Mouse (Mus musculus): Measurements from ENCODE around the gene Inpp5f. TPM values are rescaled to one million over a fixed set of nuclear protein-coding genes. Genes with fewer than 3 reads are reported as not detected.
A peak's percentile ranks its signal among the peaks of the same experiment; 100 is the strongest.
"Not testable (repeated sequence)": the region's sequence is repeated elsewhere in the genome, so short reads cannot be mapped to it uniquely, and the experiment has no call there.

Inpp5f gene
- total RNA-seq, 1 experiment from 2014 or later, result 28.8 TPM

GRCm38 (mm10) chr7:128667788-128668187, 56.7 kb downstream of the Inpp5f start:
- DNase-seq, result no peak

- DNase-seq, result no peak
These were observed 57.7 kb downstream of the Inpp5f start for GRCm38 (mm10) chr7:128668831-128669230.

GRCm38 (mm10) chr7:128671952-128672351, 60.8 kb downstream of the Inpp5f start:
- DNase-seq, result peak; percentile 8

GRCm38 (mm10) chr7:128672408-128673010, 61.4 kb downstream of the Inpp5f start:
- peak; percentile 57 for DNase-seq

GRCm38 (mm10) chr7:128678546-128678945, 67.4 kb downstream of the Inpp5f start:
- DNase-seq, result no peak

- peak; percentile 70 for DNase-seq
These were observed 76.9 kb downstream of the Inpp5f start for GRCm38 (mm10) chr7:128687821-128688564.

- DNase-seq, result no peak
These were observed 78.2 kb downstream of the Inpp5f start for GRCm38 (mm10) chr7:128689347-128689746.

GRCm38 (mm10) chr7:128690070-128690469, 78.9 kb downstream of the Inpp5f start:
- peak; percentile 88 for DNase-seq

- no peak for DNase-seq
These were observed 79.7 kb downstream of the Inpp5f start for GRCm38 (mm10) chr7:128690796-128691195.

- DNase-seq, result no peak
These were observed 81.0 kb downstream of the Inpp5f start for GRCm38 (mm10) chr7:128692163-128692562.

- DNase-seq, result no peak
These were observed 83.7 kb downstream of the Inpp5f start for GRCm38 (mm10) chr7:128694848-128695247.

- DNase-seq, result not testable (repeated sequence)
These were observed 88.8 kb downstream of the Inpp5f start for GRCm38 (mm10) chr7:128699959-128700358.

- peak; percentile 61 for DNase-seq
These were observed 94.6 kb downstream of the Inpp5f start for GRCm38 (mm10) chr7:128705735-128706134.

GRCm38 (mm10) chr7:128717991-128718390, 106.9 kb downstream of the Inpp5f start:
- DNase-seq, result no peak

- peak; percentile 26 for DNase-seq
These were observed 113.6 kb downstream of the Inpp5f start for GRCm38 (mm10) chr7:128724761-128725160.

GRCm38 (mm10) chr7:128725189-128725588, 114.1 kb downstream of the Inpp5f start:
- DNase-seq, result no peak

GRCm38 (mm10) chr7:128726999-128727398, 115.9 kb downstream of the Inpp5f start:
- DNase-seq, result no peak

- no peak for DNase-seq
These were observed 116.6 kb downstream of the Inpp5f start for GRCm38 (mm10) chr7:128727701-128728100.

- no peak for DNase-seq
These were observed 117.6 kb downstream of the Inpp5f start for GRCm38 (mm10) chr7:128728738-128729137.

- no peak for DNase-seq
These were observed 120.5 kb downstream of the Inpp5f start for GRCm38 (mm10) chr7:128731585-128731984.

GRCm38 (mm10) chr7:128738041-128738440, 126.9 kb downstream of the Inpp5f start:
- no peak for DNase-seq

GRCm38 (mm10) chr7:128739116-128739461, 128.0 kb downstream of the Inpp5f start:
- no peak for DNase-seq

- DNase-seq, result peak; percentile 56
These were observed 128.5 kb downstream of the Inpp5f start for GRCm38 (mm10) chr7:128739462-128740277.
